Mouse (Mus musculus): ENCODE results near the gene Ccm2. TPM values are rescaled to one million over a fixed set of nuclear protein-coding genes. Genes with fewer than 3 reads are reported as not detected.

Ccm2 gene
- polyA plus RNA-seq, 1 experiment, result 60.8 TPM

- no peak for TF ChIP-seq CTCF (conservative IDR thresholded peaks at IDR 0.05; ENCODE audit: insufficient read depth, insufficient read length, low read depth, low read length)
- Histone ChIP-seq H3K27me3 (replicated peaks; ENCODE audit: control insufficient read depth, insufficient read depth, low read length) (no peaks in the 10 kb centered on the region), H3K4me1 (ENCODE audit: control insufficient read depth, insufficient read depth, low read length) (0 out of 2 replicates have a peak, but pooled peaks cover 3% of the 10 kb centered on the region), H3K36me3 (ENCODE audit: control insufficient read depth, insufficient read depth, low read length) (peaks cover 2% of the 10 kb centered on the region), H3K4me3 (ENCODE audit: insufficient read depth, low read depth, low read length) (no peak overlapping the region), H3K27ac (ENCODE audit: insufficient read depth, low read depth, low read length) (no peak overlapping the region)
- WGBS, result 77% methylated on average over 3 of the region's 3 CpGs
- no peak for DNase-seq
Measured at GRCm38 (mm10) chr11:6530746-6531145, 15.9 kb upstream of the Ccm2 start.

GRCm38 (mm10) chr11:6544683-6545082, 2.0 kb upstream of the Ccm2 start:
- 79% methylated on average over 3 of the region's 3 CpGs for WGBS
- TF ChIP-seq CTCF (conservative IDR thresholded peaks at IDR 0.05; ENCODE audit: insufficient read depth, insufficient read length, low read depth, low read length) (no peak), POLR2A (IDR thresholded peaks at IDR 0.05; ENCODE audit: low read depth, low read length) (no peak)
- DNase-seq, result no peak
- H3K27ac ChIP-seq (ENCODE audit: insufficient read depth, low read depth, low read length), result no peak overlapping the region
- peaks cover 6% of the 10 kb centered on the region; the same call in 1 of the 2 replicates for H3K4me1 ChIP-seq (ENCODE audit: control insufficient read depth, insufficient read depth, low read length)
- H3K27me3 ChIP-seq (replicated peaks; ENCODE audit: control insufficient read depth, insufficient read depth, low read length), result no peaks in the 10 kb centered on the region
- H3K36me3 ChIP-seq (ENCODE audit: control insufficient read depth, insufficient read depth, low read length), result no peaks in the 10 kb centered on the region
- no peak overlapping the region for H3K4me3 ChIP-seq (ENCODE audit: insufficient read depth, low read depth, low read length)

DNA sequence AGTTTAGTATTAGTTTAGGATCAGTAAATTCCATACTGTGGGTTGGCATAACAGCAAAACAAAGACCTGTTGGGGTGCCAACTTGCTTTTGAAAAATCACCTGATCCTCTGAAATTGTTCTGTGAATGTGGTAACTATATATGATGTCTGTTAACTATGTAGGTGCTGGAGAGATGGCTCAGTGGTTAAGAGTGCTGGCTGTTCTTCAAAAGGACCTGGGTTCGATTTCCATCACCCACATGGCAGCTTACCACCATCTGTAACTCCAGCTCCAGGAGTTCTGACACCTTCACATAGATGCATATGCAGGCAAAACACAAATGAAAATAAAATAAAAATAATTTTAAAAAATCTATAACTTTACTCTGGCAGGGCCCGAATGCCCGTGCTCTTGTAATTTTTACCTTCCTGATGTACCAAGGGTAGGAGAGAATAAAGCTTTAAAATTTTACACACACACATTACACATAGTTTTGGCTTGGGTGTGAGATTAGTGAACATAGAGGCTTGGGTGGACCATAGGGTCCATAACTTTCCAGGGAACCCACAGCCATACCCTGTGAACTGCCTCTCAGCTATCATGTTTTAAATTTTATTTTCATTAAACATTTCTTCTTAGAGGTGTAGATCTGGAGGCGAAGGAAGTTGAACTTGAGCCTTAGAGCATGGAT, 1.4 kb upstream of the Ccm2 start:
- TF ChIP-seq POLR2A (IDR thresholded peaks at IDR 0.05; ENCODE audit: low read depth, low read length), result no peak
- no peak for TF ChIP-seq CTCF (conservative IDR thresholded peaks at IDR 0.05; ENCODE audit: insufficient read depth, insufficient read length, low read depth, low read length)
- Histone ChIP-seq H3K27ac (ENCODE audit: insufficient read depth, low read depth, low read length) (no peak overlapping the region), H3K36me3 (ENCODE audit: control insufficient read depth, insufficient read depth, low read length) (no peaks in the 10 kb centered on the region), H3K4me1 (ENCODE audit: control insufficient read depth, insufficient read depth, low read length) (peaks cover 6% of the 10 kb centered on the region; the same call in 1 of the 2 replicates), H3K4me3 (ENCODE audit: insufficient read depth, low read depth, low read length) (no peak overlapping the region), H3K27me3 (replicated peaks; ENCODE audit: control insufficient read depth, insufficient read depth, low read length) (no peaks in the 10 kb centered on the region)
- 94% methylated on average over 4 of the region's 4 CpGs for WGBS
- no peak for DNase-seq

- Histone ChIP-seq H3K36me3 (ENCODE audit: control insufficient read depth, insufficient read depth, low read length) (no peaks in the 10 kb centered on the region), H3K27ac (ENCODE audit: insufficient read depth, low read depth, low read length) (peak overlapping the region; percentile 61; the same call in 1 of the 2 replicates), H3K4me3 (ENCODE audit: insufficient read depth, low read depth, low read length) (peak overlapping the region; percentile 34), H3K4me1 (ENCODE audit: control insufficient read depth, insufficient read depth, low read length) (peaks cover 6% of the 10 kb centered on the region; the same call in 1 of the 2 replicates), H3K27me3 (replicated peaks; ENCODE audit: control insufficient read depth, insufficient read depth, low read length) (no peaks in the 10 kb centered on the region)
- TF ChIP-seq CTCF (conservative IDR thresholded peaks at IDR 0.05; ENCODE audit: insufficient read depth, insufficient read length, low read depth, low read length) (no peak), POLR2A (IDR thresholded peaks at IDR 0.05; ENCODE audit: low read depth, low read length) (no peak)
- WGBS, result 4% methylated on average over 3 of the region's 3 CpGs
- no peak for DNase-seq
Measured at GRCm38 (mm10) chr11:6545857-6546192, 862 bp upstream of the Ccm2 start.

DNA sequence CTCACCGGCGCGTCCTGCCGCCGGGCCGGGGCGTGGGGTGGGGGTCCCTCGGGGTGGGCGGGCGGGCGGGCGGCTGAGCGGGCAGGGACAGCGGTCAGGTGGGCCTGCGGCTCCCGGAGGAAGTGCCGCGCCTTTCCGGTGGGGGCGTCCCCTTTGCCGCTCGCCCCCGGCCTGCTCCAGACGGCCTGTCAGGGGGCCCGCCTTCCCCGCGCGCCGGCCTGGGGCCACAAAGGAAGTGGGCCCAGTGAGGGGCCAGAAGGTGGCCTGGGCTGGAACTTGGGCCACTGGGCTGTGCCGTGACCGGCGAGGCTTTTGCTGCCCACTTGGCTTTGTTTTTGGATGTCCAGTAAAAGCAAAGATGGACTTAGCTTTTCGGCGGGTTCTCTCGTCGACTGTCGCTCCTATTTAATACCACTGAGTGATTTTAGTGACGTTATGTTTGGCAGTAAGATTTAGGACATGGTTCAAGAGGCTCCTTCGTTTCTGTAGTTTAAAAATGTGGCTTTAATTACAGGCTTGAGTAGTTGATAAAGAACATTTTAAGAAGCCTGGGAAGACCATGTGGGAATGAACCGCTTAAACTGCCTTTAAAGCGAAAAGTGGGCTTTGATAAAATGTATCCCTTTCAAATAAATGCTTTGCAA, 472 bp downstream of the Ccm2 start:
- peak; percentile 77 for DNase-seq
- Histone ChIP-seq H3K27ac (ENCODE audit: insufficient read depth, low read depth, low read length) (peak overlapping the region; percentile 72), H3K36me3 (ENCODE audit: control insufficient read depth, insufficient read depth, low read length) (no peaks in the 10 kb centered on the region), H3K27me3 (replicated peaks; ENCODE audit: control insufficient read depth, insufficient read depth, low read length) (no peaks in the 10 kb centered on the region), H3K4me3 (ENCODE audit: insufficient read depth, low read depth, low read length) (peak overlapping the region; percentile 83), H3K4me1 (ENCODE audit: control insufficient read depth, insufficient read depth, low read length) (peaks cover 6% of the 10 kb centered on the region; the same call in 1 of the 2 replicates)
- TF ChIP-seq POLR2A (IDR thresholded peaks at IDR 0.05; ENCODE audit: low read depth, low read length), result no peak
- no peak for TF ChIP-seq CTCF (conservative IDR thresholded peaks at IDR 0.05; ENCODE audit: insufficient read depth, insufficient read length, low read depth, low read length)
- 2% methylated on average over 30 of the region's 41 CpGs for WGBS

GRCm38 (mm10) chr11:6547696-6548325, 1.1 kb downstream of the Ccm2 start:
- H3K36me3 ChIP-seq (ENCODE audit: control insufficient read depth, insufficient read depth, low read length), result no peaks in the 10 kb centered on the region
- H3K27ac ChIP-seq (ENCODE audit: insufficient read depth, low read depth, low read length), result peak overlapping the region; percentile 72
- H3K4me3 ChIP-seq (ENCODE audit: insufficient read depth, low read depth, low read length), result peak overlapping the region; percentile 83
- H3K27me3 ChIP-seq (replicated peaks; ENCODE audit: control insufficient read depth, insufficient read depth, low read length), result no peaks in the 10 kb centered on the region
- TF ChIP-seq CTCF (conservative IDR thresholded peaks at IDR 0.05; ENCODE audit: insufficient read depth, insufficient read length, low read depth, low read length), result no peak
- TF ChIP-seq POLR2A (IDR thresholded peaks at IDR 0.05; ENCODE audit: low read depth, low read length), result no peak
- peaks cover 6% of the 10 kb centered on the region; the same call in 1 of the 2 replicates for H3K4me1 ChIP-seq (ENCODE audit: control insufficient read depth, insufficient read depth, low read length)
- 21% methylated on average over 6 of the region's 6 CpGs for WGBS
- DNase-seq, result no peak

DNA sequence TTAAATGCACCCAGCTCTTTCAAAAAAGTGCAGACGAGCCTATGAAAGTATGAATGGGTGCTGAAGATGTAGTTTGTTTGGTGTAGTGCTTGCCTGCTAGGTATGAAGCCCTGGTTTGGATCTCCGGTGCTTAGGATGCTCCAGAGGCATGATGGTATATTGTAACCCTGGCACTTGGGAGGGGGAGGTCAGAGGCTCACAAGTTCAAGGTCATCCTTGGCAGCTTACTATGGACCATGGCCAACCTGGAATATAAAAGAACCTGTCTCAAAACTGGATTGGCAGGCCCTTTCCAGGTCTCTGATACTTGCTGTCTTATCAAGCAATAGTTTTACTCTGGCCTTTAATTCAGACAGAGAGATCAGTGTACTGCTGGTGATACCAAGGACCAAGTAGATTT, 3.1 kb downstream of the Ccm2 start:
- no peaks in the 10 kb centered on the region for H3K27me3 ChIP-seq (replicated peaks; ENCODE audit: control insufficient read depth, insufficient read depth, low read length)
- 76% methylated on average over 2 of the region's 2 CpGs for WGBS
- H3K36me3 ChIP-seq (ENCODE audit: control insufficient read depth, insufficient read depth, low read length), result no peaks in the 10 kb centered on the region
- TF ChIP-seq CTCF (conservative IDR thresholded peaks at IDR 0.05; ENCODE audit: insufficient read depth, insufficient read length, low read depth, low read length) (no peak), POLR2A (IDR thresholded peaks at IDR 0.05; ENCODE audit: low read depth, low read length) (no peak)
- no peak overlapping the region for H3K4me3 ChIP-seq (ENCODE audit: insufficient read depth, low read depth, low read length)
- H3K4me1 ChIP-seq (ENCODE audit: control insufficient read depth, insufficient read depth, low read length), result peaks cover 6% of the 10 kb centered on the region; the same call in 1 of the 2 replicates
- no peak overlapping the region for H3K27ac ChIP-seq (ENCODE audit: insufficient read depth, low read depth, low read length)
- no peak for DNase-seq

All from kidney, adult 2 months (tissue).